Mouse (Mus musculus) layer of hippocampus, adult 9-10 months (tissue): ENCODE results near the gene Rundc3a.
A peak's percentile ranks its signal among the peaks of the same experiment; 100 is the strongest.
"Not testable (repeated sequence)": the region's sequence is repeated elsewhere in the genome, so short reads cannot be mapped to it uniquely, and the experiment has no call there.

Experiments
- DNase-seq: peaks from one replicate; pipeline ENCODE4 v3.0.0; 2022; ENCODE audit warnings: low spot score

Rundc3a gene

GRCm38 (mm10) chr11:102408888-102409794 is 15.9 kb downstream of the Rundc3a start:
- no peak for DNase-seq

DNA sequence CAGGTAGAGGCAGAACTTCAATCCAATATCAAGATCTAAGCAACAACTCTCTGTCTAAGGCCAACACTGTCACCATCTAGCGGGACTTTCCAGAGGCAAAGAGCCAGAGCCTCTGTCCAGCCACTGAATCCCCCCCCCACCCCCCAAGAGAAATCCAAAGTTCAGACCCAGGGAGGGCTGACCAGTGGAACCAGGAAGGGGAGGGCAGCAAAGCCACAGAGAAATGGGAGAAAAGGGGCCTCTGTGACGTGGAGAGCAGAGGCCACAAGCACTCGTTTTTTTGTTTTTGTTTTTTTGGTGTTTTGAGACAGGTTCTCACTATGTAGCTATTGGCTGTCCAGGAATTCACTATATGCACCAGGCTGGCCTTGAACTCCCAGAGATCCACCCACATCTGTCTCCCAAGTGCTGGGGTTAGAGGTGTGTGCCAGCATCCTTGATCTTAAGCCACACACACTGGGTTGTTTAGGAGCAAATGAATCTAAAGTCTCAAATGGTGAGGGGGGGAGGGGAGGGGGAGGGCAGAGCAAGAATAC is 16.7 kb downstream of the Rundc3a start:
- no peak for DNase-seq

DNA sequence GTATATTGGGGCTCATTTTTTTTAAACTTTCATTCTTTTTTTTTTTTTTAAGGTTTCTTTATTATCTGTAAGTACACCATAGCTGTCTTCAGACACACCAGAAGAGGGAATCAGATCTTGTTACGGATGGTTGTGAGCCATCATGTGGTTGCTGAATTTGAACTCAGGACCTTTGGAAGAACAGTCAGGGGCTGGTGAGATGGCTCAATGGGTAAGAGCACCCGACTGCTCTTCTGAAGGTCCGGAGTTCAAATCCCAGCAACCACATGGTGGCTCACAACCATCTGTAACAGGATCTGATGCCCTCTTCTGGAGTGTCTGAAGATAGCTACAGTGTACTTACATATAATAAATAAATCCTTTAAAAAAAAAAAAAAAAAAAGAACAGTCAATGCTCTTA is 17.1 kb downstream of the Rundc3a start:
- DNase-seq, result not testable (repeated sequence)

- DNase-seq, result no peak
Observed at GRCm38 (mm10) chr11:102411061-102411460, 17.9 kb downstream of the Rundc3a start.

DNA sequence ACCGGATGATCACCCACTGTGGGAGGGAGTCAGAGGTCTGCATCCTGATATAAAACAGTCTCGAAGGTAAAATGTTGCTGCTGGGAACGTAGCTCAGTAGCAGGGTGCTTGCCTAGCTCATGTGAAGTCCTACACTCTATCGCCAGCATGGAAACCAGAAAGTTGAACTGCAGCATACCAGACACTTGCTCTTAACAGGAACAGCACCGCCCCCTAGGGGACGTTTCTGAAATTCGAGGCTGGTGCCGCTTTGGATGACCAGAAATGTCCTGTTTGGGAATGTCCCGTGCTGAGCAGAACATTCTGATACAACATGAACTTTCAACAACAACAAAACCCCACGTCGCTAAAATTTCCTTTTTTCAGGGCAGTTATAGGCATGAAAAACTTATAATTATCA is 18.5 kb downstream of the Rundc3a start:
- peak; percentile 84 for DNase-seq

- DNase-seq, result no peak
Observed at GRCm38 (mm10) chr11:102413059-102413458, 19.9 kb downstream of the Rundc3a start.

DNA sequence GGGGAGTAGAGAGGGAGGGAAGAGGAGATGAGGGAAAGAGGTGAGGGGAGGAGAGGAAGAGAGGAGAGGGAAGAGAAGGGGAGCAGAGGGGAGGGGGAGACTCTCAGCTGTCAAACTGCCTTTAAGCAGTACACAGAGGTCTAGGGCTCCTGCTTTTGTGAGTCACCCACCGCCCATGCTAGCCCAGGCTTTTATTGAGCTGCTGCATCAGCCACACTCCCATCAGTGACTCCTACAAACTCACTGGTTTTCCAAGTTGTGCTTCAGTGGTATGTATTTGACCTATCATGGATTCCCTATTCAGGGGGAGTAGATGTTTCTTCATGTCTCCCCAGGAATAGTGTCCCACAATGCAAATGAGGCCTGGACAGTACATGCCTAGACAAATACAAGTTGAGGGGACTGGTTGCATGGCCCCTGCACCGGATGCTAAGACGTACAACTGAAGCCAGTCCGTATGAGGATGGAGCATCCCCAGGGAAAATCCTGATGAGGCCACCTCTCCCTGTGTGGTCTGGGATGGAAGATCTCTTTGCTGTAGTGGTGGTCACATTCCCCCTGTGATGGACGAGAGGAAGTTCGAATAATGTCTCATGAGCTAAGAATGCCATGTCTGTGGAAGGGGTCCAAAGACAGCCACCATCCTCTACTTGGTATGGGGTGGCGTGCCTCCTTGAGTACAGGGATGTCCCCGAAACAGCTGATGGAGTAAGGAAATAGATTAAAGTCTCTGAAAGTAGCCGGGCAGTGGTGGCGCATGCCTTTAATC is 22.0 kb downstream of the Rundc3a start:
- DNase-seq, result no peak

DNA sequence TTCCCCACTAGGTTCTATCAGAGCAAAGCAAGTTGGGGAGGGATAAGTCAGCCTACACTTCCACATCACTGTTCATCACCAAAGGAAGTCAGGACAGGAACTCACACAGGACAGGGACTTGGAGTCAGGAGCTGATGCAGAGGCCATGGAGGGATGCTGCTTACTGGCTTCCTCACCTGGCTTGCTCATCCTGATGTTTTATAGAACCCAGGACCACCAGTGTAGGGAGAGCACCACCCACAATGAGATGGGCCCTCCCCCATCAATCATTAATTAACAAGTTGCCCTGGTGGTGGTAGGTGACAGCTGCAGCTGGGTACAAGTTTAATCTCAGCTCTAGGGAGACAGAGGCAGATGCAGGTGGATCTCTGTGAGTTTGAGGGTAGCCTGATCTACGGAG is 24.0 kb downstream of the Rundc3a start:
- DNase-seq, result no peak

- no peak for DNase-seq
Observed at GRCm38 (mm10) chr11:102418887-102419286, 25.7 kb downstream of the Rundc3a start.

GRCm38 (mm10) chr11:102421559-102421958 is 28.4 kb downstream of the Rundc3a start:
- no peak for DNase-seq

DNA sequence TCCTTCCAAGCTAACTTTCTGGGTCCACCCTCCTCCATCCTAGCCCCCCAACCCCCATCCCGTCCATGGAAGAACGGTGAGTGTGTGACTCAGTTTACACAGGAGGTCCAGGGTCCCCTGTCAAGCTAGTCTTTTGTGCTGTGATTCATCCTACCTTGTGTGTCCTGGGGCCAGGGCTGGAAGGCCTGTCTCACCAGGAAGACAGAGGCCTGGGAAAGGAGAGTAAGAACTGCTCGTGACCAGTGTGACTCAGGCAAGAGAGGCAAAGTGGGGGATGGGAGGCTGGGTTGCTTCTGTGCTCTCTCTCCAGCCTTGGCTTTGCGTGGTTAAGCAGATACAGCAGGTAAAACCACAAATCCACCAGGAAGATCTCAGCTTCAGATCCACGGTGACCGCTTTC is 31.5 kb downstream of the Rundc3a start:
- DNase-seq, result no peak

DNA sequence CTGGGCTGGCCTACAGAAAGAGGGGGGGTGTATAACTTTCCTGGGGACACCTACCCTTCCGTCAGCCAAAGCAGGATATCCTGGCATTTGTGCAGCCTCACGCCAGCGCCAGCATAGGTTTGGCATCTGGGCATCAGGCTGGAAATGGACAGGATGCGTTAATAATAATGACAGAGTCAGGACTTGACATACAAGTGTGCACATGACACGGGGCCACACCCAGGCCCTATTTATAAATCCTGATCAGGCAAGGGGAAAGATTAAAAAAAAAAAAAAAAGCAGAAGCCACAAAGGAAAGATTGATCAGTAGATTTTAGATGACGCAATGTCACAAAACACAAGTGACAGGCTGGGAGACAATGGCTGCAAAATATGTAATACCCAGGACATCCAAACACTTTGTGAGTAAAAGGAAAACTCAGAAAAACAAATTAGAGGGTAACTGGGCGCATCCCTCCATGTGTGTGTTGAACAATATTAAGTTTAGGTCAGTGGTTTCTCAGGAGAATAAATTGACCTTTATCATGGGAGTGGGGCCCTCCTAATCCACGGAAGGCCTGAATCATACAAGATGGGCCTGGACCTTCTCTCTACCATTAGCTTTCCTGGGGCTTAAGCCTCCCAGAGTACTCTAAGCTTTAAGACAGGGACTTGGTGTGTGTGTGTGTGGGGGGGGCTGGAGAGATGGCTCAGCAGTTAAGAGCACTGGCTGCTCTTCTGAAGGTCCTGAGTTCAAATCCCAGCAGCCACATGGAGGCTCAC is 32.5 kb downstream of the Rundc3a start:
- DNase-seq, result no peak

DNA sequence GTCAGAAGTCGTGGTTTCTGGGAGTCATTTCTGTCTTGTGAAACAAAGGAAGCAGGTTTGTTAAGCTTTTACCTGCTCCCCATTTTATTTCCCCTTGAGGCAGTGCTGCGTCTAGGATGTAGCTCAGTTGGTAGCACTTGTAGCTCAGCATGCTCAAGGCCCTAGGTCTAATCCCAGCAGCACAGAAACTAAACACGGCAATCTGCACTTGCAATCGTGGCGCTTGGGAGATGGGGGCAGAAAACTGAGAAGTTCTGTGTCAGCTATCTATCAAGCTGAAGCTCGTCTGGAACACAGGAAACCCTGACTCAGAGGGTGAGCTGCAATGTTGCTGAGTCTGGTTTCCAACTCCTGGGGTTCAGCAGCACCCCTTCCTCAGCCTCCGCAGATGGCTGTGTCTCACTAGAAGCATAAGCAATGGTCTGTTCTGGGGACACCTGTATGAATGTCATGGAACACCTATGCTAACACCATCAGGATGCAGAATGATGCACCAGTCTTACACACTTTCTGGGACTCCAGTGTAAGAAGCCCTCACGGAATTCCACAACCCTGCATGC is 35.9 kb downstream of the Rundc3a start:
- DNase-seq, result no peak

- DNase-seq, result no peak
Observed at GRCm38 (mm10) chr11:102429551-102429950, 36.3 kb downstream of the Rundc3a start.

DNA sequence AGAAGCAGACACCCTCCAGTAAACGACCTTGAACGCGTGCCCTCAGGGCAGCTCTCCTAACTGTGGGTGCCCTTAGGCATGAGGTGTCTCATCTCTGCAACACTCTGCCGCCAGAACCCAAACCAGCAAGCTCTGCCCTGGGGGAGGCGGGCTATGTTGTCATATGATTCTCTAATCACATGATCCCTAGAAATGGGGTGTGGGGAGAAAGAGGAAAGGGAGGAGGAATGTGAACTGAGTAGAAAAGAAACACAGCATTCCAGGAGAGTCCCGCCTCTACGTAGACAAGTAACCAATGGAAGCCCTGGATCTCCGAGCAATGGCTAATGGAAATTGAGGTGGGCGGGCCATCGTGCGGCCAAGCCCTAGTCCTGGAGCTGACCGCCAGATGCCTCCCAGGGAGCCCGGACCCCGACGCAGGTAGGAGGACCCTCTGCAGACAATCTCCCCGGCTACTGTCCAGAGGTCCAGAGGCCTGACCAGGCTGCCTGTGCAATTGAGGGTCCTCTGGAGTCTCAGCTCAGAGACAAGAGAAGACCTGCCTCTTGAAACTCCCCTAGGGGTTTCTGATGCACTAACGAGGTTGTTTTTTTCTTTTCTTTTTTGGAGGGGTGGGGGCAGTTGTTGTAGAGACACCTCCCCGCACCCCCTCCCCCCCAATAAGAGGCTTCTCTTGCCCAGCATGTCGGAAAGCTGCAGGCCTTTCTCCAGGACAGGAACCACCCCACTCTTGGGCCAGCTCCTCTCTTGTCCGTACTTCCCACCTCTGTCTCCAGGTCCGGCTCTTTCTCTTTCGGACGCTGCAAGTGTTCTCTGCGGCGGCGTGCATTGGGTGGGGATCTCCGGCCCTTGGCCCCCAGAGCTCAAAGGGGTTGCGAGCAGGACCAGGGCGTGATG is 37.2 kb downstream of the Rundc3a start, which contains the start of gene Grn:
Gene Grn, plus strand, starts transcription at position 195 of the 897 bp plus-strand sequence.
- DNase-seq, result peak; percentile 95

DNA sequence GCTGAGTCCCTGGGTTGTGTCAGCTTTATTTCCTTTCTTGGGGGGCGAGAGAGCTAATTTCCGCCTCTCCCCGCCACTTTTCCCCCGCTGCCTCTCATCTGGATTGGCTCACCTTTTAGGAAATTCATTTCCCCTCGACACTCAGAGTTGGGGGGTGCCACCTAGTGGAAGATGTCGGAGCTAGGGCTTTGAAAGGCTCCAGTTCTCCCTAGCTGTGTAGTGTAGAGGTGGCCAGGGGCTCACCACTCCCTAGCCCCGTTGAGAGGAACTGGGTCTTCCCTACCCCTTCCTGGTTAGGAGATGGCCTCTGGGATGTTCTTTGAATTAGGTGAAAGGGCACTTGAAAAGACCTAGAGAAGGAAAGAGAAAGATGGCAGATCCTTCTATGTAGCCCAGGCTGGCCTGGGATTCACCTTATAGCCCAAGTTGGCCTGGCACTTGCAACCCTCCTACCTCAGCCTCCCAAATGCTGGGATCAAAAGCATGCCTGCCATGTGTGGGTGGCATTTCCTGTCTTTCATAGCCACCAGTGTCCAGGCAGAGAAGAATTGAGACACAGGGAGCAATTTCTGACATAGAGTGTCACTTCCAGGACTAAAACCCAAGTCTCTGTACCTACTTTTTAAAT is 37.9 kb downstream of the Rundc3a start:
- DNase-seq, result no peak

- no peak for DNase-seq
Observed at GRCm38 (mm10) chr11:102431728-102432114, 38.5 kb downstream of the Rundc3a start.

DNA sequence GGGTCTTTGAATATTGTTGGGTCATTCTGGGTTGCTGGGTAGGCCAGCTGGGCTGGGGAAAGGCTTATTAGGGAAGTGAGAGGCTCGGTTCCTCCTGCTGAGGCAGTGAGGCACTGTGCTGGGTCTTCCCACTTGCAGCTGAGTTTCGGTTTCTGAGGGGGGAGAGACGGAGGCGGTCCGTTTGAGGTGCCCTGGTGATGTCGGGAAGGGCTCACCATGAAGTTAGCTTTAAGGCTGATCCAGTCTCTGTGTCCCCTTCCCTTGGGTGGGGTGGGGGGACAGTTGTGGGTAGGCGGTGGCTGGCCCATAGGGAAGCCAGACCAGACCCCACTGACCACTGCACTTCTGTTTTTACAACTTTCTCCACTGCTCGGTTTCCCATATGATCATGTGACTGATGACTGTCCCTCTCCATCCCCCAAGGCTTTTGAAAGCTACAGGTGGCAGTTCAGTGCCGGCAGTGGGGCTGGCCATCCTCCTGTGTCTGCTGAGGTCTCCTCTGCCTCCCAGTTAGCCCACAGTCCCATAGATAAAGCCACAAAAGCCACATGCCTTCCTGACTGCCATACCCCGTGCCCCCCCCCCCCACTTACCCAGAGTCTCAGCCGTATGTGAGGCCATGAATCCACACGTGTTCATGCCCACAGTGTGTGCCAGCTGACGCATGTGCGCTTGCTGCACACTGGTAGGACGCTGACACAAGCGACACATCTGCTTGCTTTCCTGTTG is 39.1 kb downstream of the Rundc3a start:
- no peak for DNase-seq

DNA sequence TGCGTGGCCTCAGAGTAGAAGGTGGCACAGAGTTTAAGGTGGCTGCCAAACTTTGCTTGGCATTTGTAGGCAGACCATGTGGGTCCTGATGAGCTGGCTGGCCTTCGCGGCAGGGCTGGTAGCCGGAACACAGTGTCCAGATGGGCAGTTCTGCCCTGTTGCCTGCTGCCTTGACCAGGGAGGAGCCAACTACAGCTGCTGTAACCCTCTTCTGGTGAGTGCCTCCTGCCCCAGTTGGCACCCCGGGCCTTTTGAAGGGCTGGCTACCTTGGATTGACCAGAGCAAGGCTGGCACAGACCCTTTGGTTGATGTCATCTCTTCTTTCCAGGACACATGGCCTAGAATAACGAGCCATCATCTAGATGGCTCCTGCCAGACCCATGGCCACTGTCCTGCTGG is 39.7 kb downstream of the Rundc3a start:
- no peak for DNase-seq

- no peak for DNase-seq
Observed at GRCm38 (mm10) chr11:102433866-102434265, 40.7 kb downstream of the Rundc3a start.
